Mouse (Mus musculus) MEL (cell line): Measurements from ENCODE around the gene Irf1. TPM values are rescaled to one million over a fixed set of nuclear protein-coding genes. Genes with fewer than 3 reads are reported as not detected.

ENCODE experiments used
- DNase-seq: peaks from one replicate; pipeline ENCODE4 v3.0.0; 2011; ENCODE audit warnings: low read depth, low spot score
- H3K27ac ChIP-seq: 2 replicates; pipeline ENCODE4 v1.5.1; 2012; ENCODE audit warnings: low read depth, mild to moderate bottlenecking, control low read depth, low read length, moderate library complexity; ENCODE audit not compliant: control insufficient read depth
- H3K27me3 ChIP-seq, 2 experiments: fragments of 150-350 bp in 1 of 2; sonication (generic) in 1 of 2; 2 replicates each; pipeline ENCODE4 v1.6.1; 2012; ENCODE audit warnings: low read length in 2 of 2, mild to moderate bottlenecking in 2 of 2, improper control_type of control experiment in 1 of 2, moderate library complexity in 1 of 2; ENCODE audit not compliant: insufficient read depth in 2 of 2, control insufficient read depth in 1 of 2
- H3K36me3 ChIP-seq, 2 experiments: 2 replicates each; pipeline ENCODE4 v1.6.1; 2012 to 2014; ENCODE audit warnings: low read length in 2 of 2, improper control_type of control experiment in 1 of 2, inconsistent platforms in 1 of 2, mild to moderate bottlenecking in 1 of 2; ENCODE audit not compliant: insufficient read depth in 2 of 2, control insufficient read depth in 1 of 2
- H3K4me1 ChIP-seq, 2 experiments: fragments of 150-350 bp in 1 of 2; sonication (generic) in 1 of 2; 2 replicates each; pipeline ENCODE4 v1.6.1; 2012; ENCODE audit warnings: low read length in 2 of 2, improper control_type of control experiment in 1 of 2, mild to moderate bottlenecking in 1 of 2; ENCODE audit not compliant: insufficient read depth in 2 of 2, control insufficient read depth in 1 of 2
- H3K4me3 ChIP-seq, 2 experiments: fragments of 150-350 bp in 1 of 2; sonication (generic) in 1 of 2; 2 replicates each; pipeline ENCODE4 v1.5.1; 2012; ENCODE audit warnings: low read depth in 2 of 2, low read length in 2 of 2, mild to moderate bottlenecking in 2 of 2, moderate library complexity in 2 of 2, control low read depth in 1 of 2, improper control_type of control experiment in 1 of 2; ENCODE audit not compliant: control insufficient read depth in 1 of 2, insufficient read depth in 1 of 2
- H3K79me2 ChIP-seq: 2 replicates; pipeline ENCODE4 v1.6.1; 2012; ENCODE audit warnings: mild to moderate bottlenecking, low read length, moderate library complexity; ENCODE audit not compliant: control insufficient read depth, poor library complexity, insufficient read depth
- H3K9ac ChIP-seq: 2 replicates; pipeline ENCODE4 v1.6.1; 2012; ENCODE audit warnings: low read depth, mild to moderate bottlenecking, control low read depth, low read length, moderate library complexity; ENCODE audit not compliant: control insufficient read depth, poor library complexity, severe bottlenecking
- H3K9me3 ChIP-seq: fragments of 150-350 bp; sonication (generic); replicated peaks from 2 replicates; pipeline ENCODE4 v1.6.1; 2012; ENCODE audit warnings: mild to moderate bottlenecking, low read length, improper control_type of control experiment, moderate library complexity; ENCODE audit not compliant: insufficient read depth
- BHLHE40 ChIP-seq: IDR thresholded peaks from 2 replicates; pipeline ENCODE4 v1.6.1; 2012; ENCODE audit warnings: low read depth, mild to moderate bottlenecking, inconsistent platforms, low read length, improper control_type of control experiment, borderline replicate concordance
- CTCF ChIP-seq, 3 experiments: IDR thresholded peaks in 2 of 3; conservative IDR thresholded peaks in 1 of 3; 2 replicates each; pipeline ENCODE4 v1.5.1; 2011 to 2012; ENCODE audit warnings: low read length in 3 of 3, low read depth in 2 of 3, mild to moderate bottlenecking in 2 of 3, improper control_type of control experiment in 1 of 3, inconsistent platforms in 1 of 3, mixed read lengths in 1 of 3, moderate library complexity in 1 of 3; ENCODE audit not compliant: control insufficient read depth in 1 of 3, insufficient read depth in 1 of 3, poor library complexity in 1 of 3, severe bottlenecking in 1 of 3
- E2F4 ChIP-seq: IDR thresholded peaks from 2 replicates; pipeline ENCODE4 v1.6.1; 2011; ENCODE audit warnings: low read depth, low read length, improper control_type of control experiment, borderline replicate concordance
- ELF1 ChIP-seq: IDR thresholded peaks from 2 replicates; pipeline ENCODE4 v1.6.1; 2014; ENCODE audit warnings: low read depth, mild to moderate bottlenecking, inconsistent platforms, low read length, improper control_type of control experiment, moderate library complexity
- ETS1 ChIP-seq: IDR thresholded peaks from 2 replicates; pipeline ENCODE4 v1.6.1; 2012; ENCODE audit warnings: low read depth, mild to moderate bottlenecking, inconsistent platforms, low read length, improper control_type of control experiment, moderate library complexity
- GABPA ChIP-seq: IDR thresholded peaks from 2 replicates; pipeline ENCODE4 v1.6.1; 2012; ENCODE audit warnings: low read depth, mild to moderate bottlenecking, inconsistent platforms, low read length, improper control_type of control experiment, moderate library complexity
- GATA1 ChIP-seq: IDR thresholded peaks from 2 replicates; pipeline ENCODE4 v1.6.1; 2011; ENCODE audit warnings: low read depth, low read length, improper control_type of control experiment
- KAT2A ChIP-seq: conservative IDR thresholded peaks from 2 replicates; pipeline ENCODE4 v1.6.1; 2012; ENCODE audit warnings: low read depth, low read length, improper control_type of control experiment, inconsistent platforms
- MAFK ChIP-seq: IDR thresholded peaks from 2 replicates; pipeline ENCODE4 v1.6.1; 2011; ENCODE audit warnings: low read depth, mild to moderate bottlenecking, low read length, improper control_type of control experiment, borderline replicate concordance
- MAX ChIP-seq: IDR thresholded peaks from 2 replicates; pipeline ENCODE4 v1.6.1; 2011; ENCODE audit warnings: low read length, improper control_type of control experiment
- MAZ ChIP-seq: IDR thresholded peaks from 2 replicates; pipeline ENCODE4 v1.6.1; 2012; ENCODE audit warnings: low read depth, mild to moderate bottlenecking, inconsistent platforms, low read length, improper control_type of control experiment
- MYC ChIP-seq: IDR thresholded peaks from 2 replicates; pipeline ENCODE4 v1.6.1; 2011; ENCODE audit warnings: low read depth, mild to moderate bottlenecking, low read length, improper control_type of control experiment, moderate library complexity
- NELFE ChIP-seq: IDR thresholded peaks from 2 replicates; pipeline ENCODE4 v1.6.1; 2011; ENCODE audit warnings: low read depth, low read length, improper control_type of control experiment
- NRF1 ChIP-seq: IDR thresholded peaks from 2 replicates; pipeline ENCODE4 v1.6.1; 2014; ENCODE audit warnings: low read depth, mild to moderate bottlenecking, inconsistent platforms, low read length, improper control_type of control experiment, moderate library complexity; ENCODE audit not compliant: poor library complexity, insufficient read depth, severe bottlenecking
- POLR2AphosphoS5 ChIP-seq: IDR thresholded peaks from 2 replicates; pipeline ENCODE4 v1.6.1; 2012; ENCODE audit warnings: low read depth, borderline replicate concordance, mild to moderate bottlenecking, inconsistent platforms, low read length, moderate library complexity, mixed read lengths
- SIN3A ChIP-seq: IDR thresholded peaks from 2 replicates; pipeline ENCODE4 v1.6.1; 2012; ENCODE audit warnings: low read length, improper control_type of control experiment, inconsistent platforms
- TAL1 ChIP-seq: IDR thresholded peaks from 2 replicates; pipeline ENCODE4 v1.6.1; 2012; ENCODE audit warnings: mild to moderate bottlenecking, inconsistent platforms, low read length, moderate library complexity, mixed read lengths
- TBP ChIP-seq: IDR thresholded peaks from 2 replicates; pipeline ENCODE4 v1.8.0; 2011; ENCODE audit warnings: low read depth, low read length, improper control_type of control experiment
- UBTF ChIP-seq: IDR thresholded peaks from 2 replicates; pipeline ENCODE4 v1.6.1; 2012; ENCODE audit warnings: low read depth, mild to moderate bottlenecking, inconsistent platforms, low read length, improper control_type of control experiment, moderate library complexity, borderline replicate concordance; ENCODE audit not compliant: insufficient read depth
- USF1 ChIP-seq: IDR thresholded peaks from 2 replicates; pipeline ENCODE4 v1.6.1; 2014; ENCODE audit warnings: low read depth, mild to moderate bottlenecking, inconsistent platforms, low read length, improper control_type of control experiment, moderate library complexity
- ZC3H11A ChIP-seq: IDR thresholded peaks from 2 replicates; pipeline ENCODE4 v1.6.1; 2012; ENCODE audit warnings: low read depth, mild to moderate bottlenecking, inconsistent platforms, low read length, improper control_type of control experiment
- ZKSCAN1 ChIP-seq: IDR thresholded peaks from 2 replicates; pipeline ENCODE4 v1.6.1; 2012; ENCODE audit warnings: low read depth, mild to moderate bottlenecking, inconsistent platforms, low read length, improper control_type of control experiment, moderate library complexity
- ZMIZ1 ChIP-seq: IDR thresholded peaks from 2 replicates; pipeline ENCODE4 v1.6.1; 2012; ENCODE audit warnings: low read depth, mild to moderate bottlenecking, inconsistent platforms, low read length, improper control_type of control experiment, moderate library complexity
- ZNF384 ChIP-seq: IDR thresholded peaks from 2 replicates; pipeline ENCODE4 v1.6.1; 2012; ENCODE audit warnings: low read depth, mild to moderate bottlenecking, inconsistent platforms, low read length, improper control_type of control experiment
- polyA plus RNA-seq, 2 experiments: library from polyadenylated mRNA; stranded (reverse) in 1 of 2; unstranded in 1 of 2; fragments of >175 nt in 1 of 2; fragments of >200 nt in 1 of 2; gene quantifications; 2 replicates each; pipeline versions ENCODE4 v1.2.1 to v1.2.4; 2012; ENCODE audit warnings: low replicate concordance in 2 of 2, low read depth in 1 of 2; ENCODE audit not compliant: insufficient read length in 2 of 2, insufficient read depth in 1 of 2, missing spikeins in 1 of 2
- total RNA-seq: library from RNA; depleted of rRNA; stranded (reverse); fragments of 300-350 nt; gene quantifications from 2 replicates; pipeline ENCODE4 v1.2.3, GENCODE M21; 2012

The Irf1 gene
- total and polyA plus RNA-seq, 3 experiments = 0.73 to 1.9 TPM; not detected in 1

- DNase-seq = no peak
- H3K79me2 ChIP-seq = no peaks in the 10 kb centered on the region
- peaks cover 7 to 14% of the 10 kb centered on the region in 2 experiments for H3K27me3 ChIP-seq
- H3K9me3 ChIP-seq = no peaks in the 10 kb centered on the region
- no peak overlapping the region for H3K27ac ChIP-seq
- TF ChIP-seq NELFE (no peak), ZNF384 (no peak), BHLHE40 (no peak), MYC (no peak), ZKSCAN1 (no peak), CTCF (IDR thresholded peaks at IDR 0.05 in 2 of 3, conservative IDR thresholded peaks at IDR 0.05 in 1 of 3; ENCODE audit: control insufficient read depth in 1 of 3, insufficient read depth in 1 of 3, low read depth in 2 of 3, low read length in 3 of 3, poor library complexity in 1 of 3, severe bottlenecking in 1 of 3) (no peak), ZC3H11A (no peak), MAZ (no peak), SIN3A (no peak), USF1 (no peak), MAFK (no peak), GATA1 (no peak)
- no peak overlapping the region for H3K4me3 ChIP-seq
- H3K36me3 ChIP-seq = no peaks in the 10 kb centered on the region
- H3K9ac ChIP-seq = no peak overlapping the region
- no peaks in the 10 kb centered on the region for H3K4me1 ChIP-seq
Observed at GRCm38 (mm10) chr11:53749716-53750352, 20.0 kb upstream of the Irf1 start.

- Histone ChIP-seq H3K9me3 (no peaks in the 10 kb centered on the region), H3K4me1 (no peaks in the 10 kb centered on the region), H3K36me3 (no peaks in the 10 kb centered on the region), H3K4me3 (no peak overlapping the region), H3K27me3 (peaks cover 5 to 12% of the 10 kb centered on the region in 2 experiments), H3K27ac (no peak overlapping the region), H3K9ac (no peak overlapping the region), H3K79me2 (no peaks in the 10 kb centered on the region)
- DNase-seq = no peak
- no peak for TF ChIP-seq TAL1
- TF ChIP-seq ZMIZ1 = no peak
- TF ChIP-seq BHLHE40 = no peak
- TF ChIP-seq POLR2AphosphoS5 = no peak
- no peak for TF ChIP-seq ETS1
- TF ChIP-seq MAX = no peak
- TF ChIP-seq ELF1 = no peak
- no peak for TF ChIP-seq TBP
- no peak for TF ChIP-seq GABPA
- TF ChIP-seq NRF1 = no peak
- no peak for TF ChIP-seq E2F4
- no peak for TF ChIP-seq MYC
- no peak for TF ChIP-seq MAZ
- no peak for TF ChIP-seq MAFK
- TF ChIP-seq KAT2A = no peak
- TF ChIP-seq UBTF = no peak
Observed at GRCm38 (mm10) chr11:53755011-53755595, 14.7 kb upstream of the Irf1 start.
